Mouse (Mus musculus) ovary, postnatal 36 days (tissue): ENCODE data around the gene Ptp4a2.
"Not testable (repeated sequence)": the region's sequence is repeated elsewhere in the genome, so short reads cannot be mapped to it uniquely, and the experiment has no call there.

Source experiments
- DNase-seq: peaks from one replicate; pipeline ENCODE4 v3.0.0; 2022; ENCODE audit warnings: low spot score, mixed read lengths

Gene Ptp4a2

DNA sequence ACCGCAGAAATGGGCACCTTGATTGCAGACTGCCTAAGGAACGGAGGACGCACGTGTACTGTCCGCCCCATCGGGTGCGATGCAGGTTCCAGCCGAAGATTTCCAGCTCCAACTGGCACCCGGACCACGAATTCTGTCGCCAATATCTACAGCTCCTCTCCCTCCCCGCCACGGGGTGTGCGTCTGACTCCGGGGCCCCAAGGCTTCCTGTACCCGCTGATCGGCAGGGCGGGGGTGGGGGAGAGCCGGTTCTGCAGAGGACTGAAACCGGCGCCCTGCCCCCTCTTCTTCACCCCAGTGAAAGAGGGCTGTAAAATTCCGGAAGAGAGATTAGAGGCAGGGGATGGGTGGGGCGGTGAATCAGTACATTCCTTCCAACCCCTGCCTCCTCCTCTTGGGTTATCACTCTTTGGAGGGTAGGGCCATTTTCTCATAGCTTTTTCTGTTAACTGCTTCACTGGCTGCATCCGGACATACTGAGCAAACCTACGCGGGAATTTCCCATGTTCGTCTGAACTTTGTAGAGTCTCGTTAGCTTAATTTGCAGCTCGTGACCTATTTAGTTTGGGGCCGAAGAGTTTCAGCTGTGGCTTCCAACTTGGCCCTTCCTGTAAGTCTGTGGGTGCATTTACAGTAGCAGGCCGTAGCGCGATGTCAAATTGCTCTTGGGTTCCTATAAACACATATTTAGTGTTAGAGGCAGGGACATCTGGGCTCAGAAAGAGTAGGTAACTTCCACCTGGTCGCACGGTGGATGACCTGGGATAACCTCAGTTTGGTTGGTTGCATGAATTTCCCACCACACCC is at the start of gene Ptp4a2:
Gene Ptp4a2, plus strand, starts transcription at position 422 of the 807 bp plus-strand sequence.
- peak; percentile 66 for DNase-seq

DNA sequence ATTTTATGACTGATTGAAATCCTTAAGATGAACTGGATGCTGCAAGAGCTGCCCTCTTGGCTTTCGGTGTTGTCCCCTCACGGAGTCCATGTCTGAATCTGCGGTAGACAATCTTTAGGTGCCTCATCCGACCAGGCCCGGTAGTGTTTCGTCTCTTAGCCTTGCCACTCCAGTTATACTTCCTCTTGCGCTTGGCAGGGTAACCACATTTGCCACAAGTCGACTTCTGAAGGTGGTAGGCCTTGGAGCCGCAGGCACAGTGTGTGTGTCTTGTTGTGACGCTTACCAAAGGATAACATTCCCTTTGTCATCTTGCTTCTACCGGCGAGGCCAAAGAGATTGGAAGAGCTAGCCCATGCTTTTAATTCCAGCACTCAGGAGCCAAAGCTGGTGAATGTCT is 49.4 kb upstream of the Ptp4a2 start:
- DNase-seq: no peak

GRCm38 (mm10) chr4:129762496-129762895 is 48.5 kb upstream of the Ptp4a2 start:
- not testable (repeated sequence) for DNase-seq

DNA sequence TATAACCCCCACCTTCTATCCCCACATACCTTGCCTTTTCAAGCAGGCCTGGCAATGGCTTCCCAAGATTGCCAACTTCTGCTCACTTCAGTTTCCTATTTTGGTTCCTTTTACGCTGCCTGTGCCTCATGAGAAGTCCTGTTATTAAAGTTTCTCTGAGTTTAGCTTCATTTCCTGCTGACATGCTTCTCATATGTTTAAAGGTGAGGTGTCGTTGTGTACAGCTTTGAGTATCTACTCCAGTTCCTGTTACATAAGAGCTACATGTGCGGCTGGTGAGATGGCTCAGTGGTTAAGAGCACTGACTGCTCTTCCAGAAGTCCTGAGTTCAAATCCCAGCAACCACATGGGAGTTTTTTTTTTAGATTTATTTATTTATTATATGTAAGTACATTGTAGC is 45.7 kb upstream of the Ptp4a2 start:
- DNase-seq: no peak

DNA sequence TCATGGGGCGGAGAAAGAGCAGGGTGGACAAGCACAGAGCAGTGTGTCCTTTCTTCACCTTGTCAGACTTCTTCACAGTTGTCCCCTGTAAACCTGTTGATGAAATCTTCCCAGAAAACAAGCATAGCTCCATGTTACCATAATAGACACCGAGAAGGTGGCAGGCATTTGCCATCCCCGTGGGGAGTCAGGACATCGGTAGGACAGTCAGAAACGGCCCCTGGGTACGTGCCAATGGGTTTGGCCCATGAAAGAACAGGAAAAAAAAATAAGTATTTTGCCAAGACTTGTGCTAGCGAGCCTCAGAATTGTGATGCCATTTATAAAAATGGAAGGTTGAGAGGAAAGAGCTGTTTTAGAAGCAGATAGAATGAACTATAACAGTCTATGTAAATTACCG is 43.2 kb upstream of the Ptp4a2 start:
- no peak for DNase-seq

DNA sequence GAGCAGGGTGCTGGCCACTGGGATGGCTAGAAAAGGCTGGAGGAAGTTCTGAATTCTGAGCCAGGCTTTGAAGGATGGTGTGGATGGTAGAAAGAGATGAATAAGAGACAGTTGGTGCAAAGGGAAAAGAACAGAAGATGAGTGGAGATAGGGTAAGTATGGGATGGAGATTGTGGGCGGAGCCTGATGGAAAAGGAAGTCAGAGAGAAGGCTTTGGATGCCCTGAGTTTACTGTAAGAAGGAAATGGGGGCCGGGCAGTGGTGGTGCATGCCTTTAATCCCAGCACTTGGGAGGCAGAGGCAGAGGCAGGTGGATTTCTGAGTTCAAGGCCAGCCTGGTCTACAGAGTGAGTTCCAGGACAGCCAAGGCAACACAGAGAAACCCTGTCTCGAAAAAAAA is 42.3 kb upstream of the Ptp4a2 start:
- not testable (repeated sequence) for DNase-seq

DNA sequence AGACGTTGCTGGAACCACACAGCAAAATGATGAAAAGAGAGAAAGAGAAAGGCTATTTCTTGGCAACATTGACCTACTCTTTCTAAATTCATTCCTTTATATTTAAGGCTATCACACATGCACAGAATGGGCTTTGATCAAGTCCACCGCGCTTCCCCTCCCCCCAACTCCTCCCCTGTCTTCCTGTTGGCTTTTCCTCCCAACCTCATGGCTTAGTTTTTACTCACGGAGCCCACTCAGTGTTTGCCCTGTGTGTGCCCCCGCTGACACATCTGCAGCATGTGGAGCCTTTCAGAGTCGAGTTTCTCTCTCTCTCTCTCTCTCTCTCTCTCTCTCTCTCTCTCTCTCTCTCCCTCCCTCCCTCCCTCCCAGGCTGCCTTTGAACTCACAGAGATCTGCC is 40.4 kb upstream of the Ptp4a2 start:
- no peak for DNase-seq

- DNase-seq: no peak
Measured at GRCm38 (mm10) chr4:129771314-129771671, 39.7 kb upstream of the Ptp4a2 start.

GRCm38 (mm10) chr4:129771672-129772521 is 39.1 kb upstream of the Ptp4a2 start:
- no peak for DNase-seq

DNA sequence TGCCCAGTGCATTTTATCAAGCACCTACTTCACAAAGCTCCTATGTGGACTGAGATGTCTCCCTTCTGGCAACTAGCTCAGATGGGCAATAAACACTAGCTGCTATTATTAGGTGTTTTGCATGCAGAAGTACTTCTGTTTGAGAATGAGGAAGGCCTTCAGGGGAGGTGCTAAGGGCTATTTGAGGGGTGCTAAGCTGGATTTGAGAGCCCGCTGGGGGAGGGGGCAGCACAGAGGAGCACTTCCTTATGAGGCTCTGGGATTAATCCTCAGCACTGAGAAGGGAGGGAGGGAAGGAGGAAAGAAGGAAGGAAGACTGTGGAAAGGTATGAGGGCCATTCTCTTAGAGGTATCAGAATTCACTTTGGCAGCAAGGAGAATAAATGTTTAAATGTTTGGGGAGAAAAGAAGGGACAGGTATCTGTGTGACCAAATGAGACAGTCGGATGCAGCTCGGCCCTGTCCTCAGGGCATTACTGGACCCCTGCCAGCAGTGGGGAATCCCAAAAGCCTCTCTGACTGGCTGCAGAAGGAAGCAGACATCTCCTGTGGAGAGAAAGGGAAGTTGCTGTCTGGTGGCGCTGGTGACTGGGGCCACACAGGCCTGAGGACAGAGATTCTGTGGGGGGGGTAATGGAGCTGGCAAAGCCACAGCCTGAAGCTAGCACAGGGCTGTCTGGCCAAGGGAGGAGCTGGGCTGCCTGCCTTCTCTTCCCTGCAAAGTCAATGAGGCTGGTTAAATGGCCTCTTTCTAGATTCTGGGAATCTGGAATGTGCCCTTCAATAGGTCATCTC is 28.9 kb upstream of the Ptp4a2 start:
- peak; percentile 25 for DNase-seq

DNA sequence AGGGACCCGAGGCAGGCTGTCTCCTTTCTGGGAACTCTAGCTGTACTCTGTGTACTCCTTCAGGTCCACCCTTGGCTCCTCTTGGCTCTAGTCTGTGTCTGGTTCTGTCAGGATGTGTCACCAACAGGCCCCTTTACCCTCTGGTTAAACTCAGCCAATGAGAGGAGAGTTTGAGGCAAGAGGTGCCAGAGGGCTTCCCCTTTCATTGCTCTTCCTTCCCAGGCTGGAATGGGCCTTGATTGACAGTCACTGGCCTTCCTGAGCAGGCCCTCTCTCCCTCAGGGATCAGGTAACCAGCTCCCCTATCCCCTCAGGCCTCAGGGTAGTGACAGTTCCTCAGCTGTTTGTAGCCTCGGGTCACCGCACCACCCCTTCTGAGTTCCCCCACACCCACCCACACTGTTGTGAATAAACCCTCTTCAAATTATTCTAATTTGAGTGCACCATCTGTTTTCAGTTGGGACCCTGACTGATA is 28.1 kb upstream of the Ptp4a2 start:
- DNase-seq: no peak

DNA sequence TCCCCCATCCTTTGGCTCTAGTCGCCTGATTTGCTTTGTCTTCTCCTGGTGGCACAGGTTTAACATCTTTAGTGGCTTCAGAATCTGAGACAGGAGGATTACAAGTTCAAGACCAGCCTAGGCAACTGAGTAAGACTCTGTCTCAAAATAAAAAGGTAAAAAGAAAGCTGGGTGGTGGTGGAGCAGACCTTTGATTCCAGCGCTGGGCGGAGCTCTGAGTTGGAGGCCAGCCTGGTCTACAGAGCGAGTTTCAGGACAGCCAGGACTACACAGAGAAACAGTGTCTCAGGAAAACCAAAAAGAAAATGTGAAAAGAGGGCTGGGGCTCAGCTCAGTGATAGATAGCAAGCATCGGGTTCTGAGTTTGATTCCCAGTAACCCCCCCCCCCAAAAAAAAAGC is 27.5 kb upstream of the Ptp4a2 start:
- no peak for DNase-seq

DNA sequence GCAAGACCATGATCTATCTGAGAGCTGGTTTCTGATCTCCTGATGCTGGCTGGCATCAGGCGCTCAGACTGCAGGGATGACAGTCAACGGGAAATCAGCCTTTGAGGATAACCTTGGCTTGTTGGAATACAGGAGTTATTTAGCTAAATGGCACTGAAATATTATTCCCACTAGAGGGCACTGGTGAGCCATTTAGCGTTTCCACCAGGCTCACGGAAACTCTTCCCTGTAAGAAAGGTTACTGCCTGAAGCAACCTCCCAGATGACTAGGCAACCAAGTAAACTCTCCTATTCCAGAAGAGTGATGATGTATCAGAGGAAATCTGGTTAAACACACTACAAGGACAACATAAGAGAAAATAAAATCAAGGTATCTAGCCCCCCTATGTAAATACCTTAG is 25.8 kb upstream of the Ptp4a2 start:
- DNase-seq: peak; percentile 32

DNA sequence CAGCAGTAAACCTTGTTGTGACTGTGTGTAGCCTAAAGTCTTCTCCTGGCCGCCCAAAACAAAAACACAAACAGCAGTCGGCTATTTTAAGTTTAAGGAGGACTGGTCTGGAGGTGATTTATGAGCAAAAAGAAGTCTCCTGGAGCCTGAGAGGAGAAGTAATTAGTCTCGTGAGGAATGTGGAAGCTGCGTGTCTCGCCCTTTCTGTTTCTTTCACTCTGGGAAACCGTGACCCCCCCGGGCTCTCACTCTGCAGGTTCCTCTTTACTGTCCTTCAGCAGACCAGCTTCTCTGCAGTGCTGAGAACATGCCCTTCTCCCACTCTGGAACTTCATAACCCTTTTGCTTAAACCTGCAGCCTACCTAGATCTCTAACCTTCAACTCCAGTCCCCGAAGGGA is 22.3 kb upstream of the Ptp4a2 start:
- no peak for DNase-seq

DNA sequence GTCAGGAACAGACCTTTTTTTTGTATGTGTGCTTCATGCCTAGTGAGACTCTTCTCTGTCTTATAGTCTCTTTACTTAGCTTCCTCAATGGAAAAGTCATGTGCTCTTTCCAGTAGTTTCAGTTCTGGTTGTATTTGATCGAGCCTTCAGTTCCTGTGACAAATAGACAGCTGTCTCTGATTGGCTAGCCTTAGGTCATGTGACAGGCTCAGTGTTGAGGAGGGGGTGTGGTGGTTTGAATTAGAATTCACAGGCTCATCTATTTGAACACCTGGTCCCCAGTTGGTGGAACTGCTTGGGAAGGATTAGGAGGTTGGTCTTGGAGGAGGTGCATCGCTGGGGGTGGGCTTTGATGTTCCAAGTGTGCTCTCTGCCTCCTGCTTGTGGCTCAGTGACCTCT is 21.4 kb upstream of the Ptp4a2 start:
- DNase-seq: no peak

GRCm38 (mm10) chr4:129790475-129790874 is 20.5 kb upstream of the Ptp4a2 start:
- DNase-seq: no peak

DNA sequence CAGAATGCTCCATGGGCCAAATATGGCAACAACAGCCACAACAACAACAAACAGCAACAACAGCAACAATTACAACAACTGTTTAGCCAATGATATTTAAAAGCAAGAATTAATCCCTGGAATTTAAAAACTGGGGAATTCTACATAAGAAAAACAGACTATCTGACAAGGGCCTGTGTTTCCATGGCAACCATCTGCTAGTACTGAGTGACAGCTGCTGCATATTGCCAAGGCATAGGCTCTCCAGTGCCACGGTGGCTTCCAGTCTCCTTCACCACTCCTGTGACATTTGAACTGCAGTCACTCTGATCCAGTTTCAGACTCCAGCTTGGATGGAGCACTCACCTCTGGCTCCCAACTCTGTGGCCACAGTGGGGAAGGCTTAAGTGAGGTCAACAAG is 19.6 kb upstream of the Ptp4a2 start:
- DNase-seq: no peak

DNA sequence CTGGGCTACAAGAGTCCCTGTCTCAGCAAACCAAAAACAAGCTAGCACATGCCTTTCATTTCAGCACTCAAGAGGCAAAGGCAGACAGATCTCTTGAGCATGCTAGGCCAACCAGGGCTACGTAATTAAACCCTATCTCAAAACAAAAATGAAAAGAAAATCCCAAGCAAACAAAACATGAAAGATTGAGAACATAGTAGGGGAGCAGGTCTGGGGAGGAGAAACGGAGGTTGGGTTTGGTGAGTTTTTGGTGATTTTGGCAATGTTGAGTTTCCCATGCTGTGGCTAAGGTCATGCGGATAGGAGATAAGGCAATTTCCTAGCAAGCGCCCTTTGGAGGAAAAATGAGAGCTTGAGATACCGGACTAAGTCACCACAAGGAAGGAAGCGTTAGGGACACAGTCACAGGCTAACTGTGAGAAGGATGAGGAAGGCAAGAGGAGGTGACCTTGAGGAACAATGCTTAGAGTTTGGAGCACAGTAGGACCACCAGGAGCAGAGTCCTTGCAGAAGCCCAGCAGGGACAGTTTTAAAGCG is 18.3 kb upstream of the Ptp4a2 start:
- no peak for DNase-seq

GRCm38 (mm10) chr4:129793713-129794329 is 17.2 kb upstream of the Ptp4a2 start:
- DNase-seq: peak; percentile 14

GRCm38 (mm10) chr4:129795151-129795860 is 15.7 kb upstream of the Ptp4a2 start:
- peak; percentile 46 for DNase-seq

GRCm38 (mm10) chr4:129795861-129796260 is 15.2 kb upstream of the Ptp4a2 start:
- no peak for DNase-seq
